Mouse (Mus musculus) spleen, adult 18-20 months (tissue): ENCODE results near the gene Enc1.
"Not testable (repeated sequence)": the region's sequence is repeated elsewhere in the genome, so short reads cannot be mapped to it uniquely, and the experiment has no call there.

Experiments used
- DNase-seq, 2 experiments: peaks; one replicate each; pipeline ENCODE4 v3.0.0; 2022; ENCODE audit warnings: mixed read lengths in 2 of 2

Gene Enc1

GRCm38 (mm10) chr13:97253418-97253981, 12.6 kb downstream of the Enc1 start:
- DNase-seq, result no peak

- no peak for DNase-seq
These were observed 13.1 kb downstream of the Enc1 start for GRCm38 (mm10) chr13:97253994-97254393.

GRCm38 (mm10) chr13:97254564-97255164, 13.8 kb downstream of the Enc1 start:
- no peak for DNase-seq

GRCm38 (mm10) chr13:97255976-97256848, 15.3 kb downstream of the Enc1 start:
- no peak for DNase-seq

- DNase-seq, result no peak
These were observed 16.0 kb downstream of the Enc1 start for GRCm38 (mm10) chr13:97256849-97257379.

GRCm38 (mm10) chr13:97259271-97259670, 18.4 kb downstream of the Enc1 start:
- no peak for DNase-seq

GRCm38 (mm10) chr13:97260456-97261180, 19.7 kb downstream of the Enc1 start:
- DNase-seq, result no peak

GRCm38 (mm10) chr13:97261549-97261948, 20.6 kb downstream of the Enc1 start:
- DNase-seq, result no peak

GRCm38 (mm10) chr13:97262676-97263075, 21.8 kb downstream of the Enc1 start:
- DNase-seq, result no peak

- not testable (repeated sequence) for DNase-seq
These were observed 24.6 kb downstream of the Enc1 start for GRCm38 (mm10) chr13:97265534-97265933.

- DNase-seq, result no peak
These were observed 29.8 kb downstream of the Enc1 start for GRCm38 (mm10) chr13:97270723-97271122.

- DNase-seq, result no peak
These were observed 30.7 kb downstream of the Enc1 start for GRCm38 (mm10) chr13:97271641-97272040.

GRCm38 (mm10) chr13:97274757-97275156, 33.9 kb downstream of the Enc1 start:
- DNase-seq, result no peak

GRCm38 (mm10) chr13:97275482-97275881, 34.6 kb downstream of the Enc1 start:
- no peak for DNase-seq

GRCm38 (mm10) chr13:97282051-97282910, 41.4 kb downstream of the Enc1 start:
- DNase-seq, result no peak

GRCm38 (mm10) chr13:97282911-97283281, 42.0 kb downstream of the Enc1 start:
- no peak for DNase-seq

- DNase-seq, result no peak
These were observed 46.1 kb downstream of the Enc1 start for GRCm38 (mm10) chr13:97287046-97287445.

GRCm38 (mm10) chr13:97290747-97291146, 49.8 kb downstream of the Enc1 start:
- DNase-seq, result no peak

GRCm38 (mm10) chr13:97291354-97291753, 50.4 kb downstream of the Enc1 start:
- DNase-seq, result no peak

GRCm38 (mm10) chr13:97292026-97292425, 51.1 kb downstream of the Enc1 start:
- no peak for DNase-seq

GRCm38 (mm10) chr13:97292451-97293245, 51.7 kb downstream of the Enc1 start:
- DNase-seq, result no peak
